Mouse (Mus musculus): ENCODE measurements around the gene Usp34. TPM values are rescaled to one million over a fixed set of nuclear protein-coding genes. Genes with fewer than 3 reads are reported as not detected.
"Not testable (repeated sequence)": the region's sequence is repeated elsewhere in the genome, so short reads cannot be mapped to it uniquely, and the experiment has no call there.

Usp34 gene
- total RNA-seq, 2 experiments from 2014 or later, result 39.3 to 48.5 TPM

DNA sequence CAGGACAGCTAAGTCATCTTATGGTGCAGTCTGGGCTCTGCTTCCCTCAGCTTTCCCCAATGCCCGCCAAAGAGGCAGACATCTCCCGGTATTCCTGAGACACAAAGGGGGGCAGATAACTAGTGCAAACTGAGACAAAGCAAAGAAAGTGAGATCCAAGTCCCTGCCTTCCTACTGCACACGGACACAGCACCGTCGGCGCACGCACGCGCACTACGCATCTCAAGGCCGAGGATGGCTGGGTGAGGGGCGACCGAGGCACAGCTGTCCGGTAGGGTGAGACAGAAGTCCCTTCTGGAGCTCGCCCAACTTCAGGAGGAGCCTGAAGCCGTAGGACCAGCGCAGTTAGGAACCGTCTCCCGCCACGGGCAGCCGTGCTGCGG is 190.6 kb downstream of the Usp34 start:
- ATAC-seq (ENCODE audit: poor library complexity, severe bottlenecking), result peak; percentile 33

DNA sequence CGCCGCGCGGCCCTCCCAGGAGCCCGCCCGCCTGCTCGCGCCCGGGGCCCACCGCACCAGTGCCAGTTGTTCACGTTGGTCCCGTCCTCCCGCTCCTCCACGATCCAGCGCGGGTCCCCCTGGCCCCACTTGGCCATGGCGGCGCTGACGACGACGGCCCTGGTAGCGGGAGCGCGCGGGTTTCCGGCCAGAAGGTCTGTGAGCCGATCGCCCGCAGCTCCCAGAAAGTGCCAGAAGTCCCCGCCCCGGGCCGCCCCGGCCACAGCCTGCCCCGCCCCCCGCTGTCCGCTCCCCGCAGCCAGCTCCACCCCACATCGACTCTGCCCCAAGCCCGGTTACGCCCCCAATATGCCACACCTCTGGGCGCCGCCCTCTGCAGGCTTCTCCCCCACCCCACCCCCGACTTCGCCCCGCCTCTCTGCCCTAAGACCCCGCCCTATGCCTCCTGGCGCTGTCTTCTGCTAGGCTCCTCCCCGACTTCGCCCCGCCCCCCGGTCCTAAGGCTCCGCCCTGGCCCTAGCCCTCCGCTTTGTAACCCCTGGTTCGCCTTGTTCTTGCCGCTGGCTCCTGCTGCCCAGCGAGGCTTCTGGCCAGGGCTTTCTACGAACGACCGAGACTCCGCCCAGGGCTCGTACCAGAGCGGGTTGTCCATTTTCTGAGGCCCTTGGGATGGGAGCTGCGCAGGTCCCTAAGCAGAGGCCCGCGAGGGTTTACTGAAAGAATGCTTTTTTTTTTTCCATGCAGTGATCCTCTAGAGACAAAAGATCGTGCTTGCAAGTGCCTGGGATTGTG is 191.2 kb downstream of the Usp34 start, which contains the start of gene Ahsa2:
TSS of gene Ahsa2 (minus strand) at position 313 of the 792 bp plus-strand sequence.
- ATAC-seq (ENCODE audit: poor library complexity, severe bottlenecking), result peak; percentile 93

DNA sequence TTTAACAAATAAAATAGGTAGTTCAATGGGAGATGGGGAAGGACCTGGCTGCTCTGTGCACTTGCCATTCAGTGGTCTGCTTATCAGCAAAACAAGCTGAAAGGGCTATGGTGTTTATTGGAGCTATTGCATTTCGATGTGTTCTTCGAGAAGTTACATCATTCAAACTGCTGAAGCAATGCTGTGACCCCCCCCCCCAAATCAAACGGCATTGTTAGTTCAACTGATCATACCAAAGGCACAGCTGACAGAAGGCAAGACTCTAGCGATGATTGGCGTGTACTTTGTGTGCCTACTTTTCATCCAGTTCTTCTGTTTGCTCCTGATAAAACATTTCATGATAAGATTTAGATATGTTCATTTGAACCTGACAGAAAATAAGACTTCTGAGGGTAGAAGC is 191.9 kb downstream of the Usp34 start:
- no peak for ATAC-seq (ENCODE audit: poor library complexity, severe bottlenecking)

DNA sequence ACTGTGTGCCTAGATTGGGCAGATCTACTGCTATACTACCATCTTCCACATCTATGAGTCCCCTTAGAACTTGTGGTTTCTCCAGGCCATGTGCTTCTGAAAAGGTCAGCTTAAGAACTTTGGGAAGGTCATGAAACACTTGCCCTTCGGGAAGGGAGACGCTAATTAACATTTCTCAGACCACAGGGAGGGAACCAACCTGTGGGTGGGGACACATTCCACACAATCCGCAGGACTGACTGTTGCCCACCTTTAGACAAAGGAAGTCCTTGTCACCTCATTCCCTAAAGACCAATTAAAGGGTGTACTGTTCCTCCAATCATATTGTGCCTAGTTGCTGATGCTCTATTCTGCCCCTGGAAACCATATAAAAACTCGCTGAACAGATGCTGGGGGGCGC is 198.1 kb downstream of the Usp34 start:
- not testable (repeated sequence) for ATAC-seq (ENCODE audit: poor library complexity, severe bottlenecking)

DNA sequence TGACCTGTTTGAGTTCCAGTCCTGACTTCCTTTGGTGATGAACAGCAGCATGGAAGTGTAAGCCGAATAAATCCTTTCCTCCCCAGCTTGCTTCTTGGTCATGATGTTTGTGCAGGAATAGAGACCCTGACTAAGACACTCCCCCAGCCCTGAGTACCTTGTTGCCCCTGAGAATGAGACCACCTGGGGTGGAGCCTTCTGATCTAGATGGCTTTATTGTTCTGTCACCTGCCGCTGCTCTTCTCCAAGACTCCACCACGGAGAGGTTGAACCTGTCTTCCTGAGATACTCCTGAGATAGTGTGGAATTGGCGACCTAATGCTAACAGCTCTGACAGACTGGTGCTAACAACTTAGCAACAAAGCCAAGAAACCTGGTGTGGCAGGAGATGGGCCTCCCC is 208.1 kb downstream of the Usp34 start:
- ATAC-seq (ENCODE audit: poor library complexity, severe bottlenecking), result not testable (repeated sequence)

DNA sequence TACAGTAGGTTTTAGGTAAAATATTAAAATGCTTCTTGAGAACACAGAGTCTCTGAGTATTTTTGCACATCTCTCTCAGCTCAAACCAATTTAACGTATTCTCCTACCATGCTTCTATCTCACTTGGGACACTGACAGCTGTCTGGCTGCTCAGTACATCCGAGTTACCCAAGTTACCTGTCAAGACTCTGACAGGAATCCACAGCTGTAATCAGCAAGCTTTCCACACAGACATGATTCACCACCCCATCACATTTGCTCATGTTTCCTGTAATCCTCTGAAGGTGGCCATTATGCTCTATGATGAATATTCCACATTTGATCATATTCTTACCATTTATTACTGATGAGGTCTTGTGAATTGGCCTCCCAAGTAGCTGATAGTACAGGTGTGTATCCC is 208.6 kb downstream of the Usp34 start:
- no peak for ATAC-seq (ENCODE audit: poor library complexity, severe bottlenecking)

DNA sequence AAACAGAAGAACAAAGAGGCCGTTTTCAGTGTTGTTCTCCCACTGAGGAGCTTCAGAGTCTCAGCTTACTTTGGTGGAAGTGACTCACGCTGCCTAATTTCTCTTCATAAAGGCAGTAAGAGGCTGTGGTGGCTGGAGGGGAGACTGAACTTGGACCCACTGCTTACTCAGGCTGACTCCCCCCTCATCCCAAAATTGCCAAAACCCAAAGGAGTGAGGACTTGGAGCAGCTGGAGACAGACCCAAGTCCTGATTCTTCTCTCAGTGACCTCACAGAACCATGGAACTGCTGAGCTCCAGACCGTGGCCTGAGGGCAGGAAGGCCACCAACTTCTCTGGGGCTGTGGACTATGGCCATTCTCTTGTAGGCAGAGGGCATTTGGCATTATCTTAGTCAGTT is 212.3 kb downstream of the Usp34 start:
- ATAC-seq (ENCODE audit: poor library complexity, severe bottlenecking), result no peak

DNA sequence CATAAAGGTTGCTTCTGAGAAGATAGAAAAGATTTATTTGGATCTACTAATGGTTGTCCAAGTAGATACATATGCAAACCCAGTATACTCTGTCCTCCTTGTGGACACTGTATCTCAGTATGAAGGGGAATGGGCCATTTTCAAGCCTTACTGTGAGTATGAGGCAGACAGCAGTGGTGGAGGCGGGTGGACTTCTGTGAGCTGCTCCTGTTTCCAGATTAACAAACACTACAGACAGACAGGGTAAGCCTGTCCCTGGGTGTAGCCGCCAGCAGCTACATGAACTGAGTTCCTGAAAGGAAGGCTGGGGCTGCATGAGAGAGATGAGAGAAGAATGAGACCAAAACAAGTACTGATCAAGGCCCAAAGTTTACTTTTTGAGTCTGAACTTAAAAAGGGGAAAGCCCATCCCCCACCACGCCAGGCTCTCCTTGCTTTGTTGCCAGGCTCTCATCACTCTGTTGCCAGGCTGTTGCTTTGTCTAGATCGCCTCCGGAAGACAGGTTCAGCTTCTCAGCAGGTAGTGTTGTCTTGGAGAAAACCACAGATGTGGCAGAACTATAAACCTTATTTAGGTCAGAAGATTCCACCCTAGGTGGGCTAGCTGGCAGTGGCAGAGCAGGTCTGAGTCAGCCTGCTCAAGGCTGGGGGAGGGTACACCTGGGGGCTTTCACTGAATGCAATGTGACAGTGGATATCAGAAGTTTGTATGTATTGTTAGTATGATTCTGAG is 213.9 kb downstream of the Usp34 start, which contains the start of gene 1700093K21Rik:
TSS of gene 1700093K21Rik (minus strand) at position 683 of the 733 bp plus-strand sequence.
- no peak for ATAC-seq (ENCODE audit: poor library complexity, severe bottlenecking)

DNA sequence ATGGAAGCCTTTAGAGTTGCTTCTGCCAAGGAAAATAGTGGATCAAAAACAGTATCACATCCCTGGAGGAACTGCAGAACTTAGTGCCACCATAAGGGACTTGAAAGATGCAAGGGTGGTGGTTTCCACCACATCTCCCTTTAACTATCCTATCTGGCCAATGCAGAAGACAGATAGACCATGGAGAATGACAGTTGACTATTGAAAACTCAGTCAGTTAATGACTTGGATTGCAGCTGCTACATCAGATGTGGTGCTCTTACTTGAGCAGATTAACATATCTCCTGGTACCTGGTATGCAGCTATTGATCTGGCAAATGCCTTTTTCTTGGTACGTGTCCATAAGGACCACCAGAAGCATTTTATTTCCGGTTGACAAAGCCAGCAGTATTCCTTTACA is 230.8 kb downstream of the Usp34 start:
- ATAC-seq (ENCODE audit: poor library complexity, severe bottlenecking), result no peak

Other genes with a start within 250 kb of the Usp34 start
- 102 and 115 TPM in 2 replicates for gene Xpo1, start 50.9 kb upstream of the Usp34 start, total RNA-seq (2015)
- gene Xpo1, start 50.9 kb upstream of the Usp34 start, total RNA-seq (2017), result 173 and 210 TPM in 2 replicates
- gene Ahsa2, start 191.1 kb downstream of the Usp34 start, total RNA-seq (2015), result 34.0 and 38.8 TPM in 2 replicates
- 24.6 and 32.3 TPM in 2 replicates for gene Ahsa2, start 191.1 kb downstream of the Usp34 start, total RNA-seq (2017)
- gene 1700093K21Rik, start 214.3 kb downstream of the Usp34 start, total RNA-seq (2015), result not detected in 2 replicates
- gene 1700093K21Rik, start 214.3 kb downstream of the Usp34 start, total RNA-seq (2017), result not detected in 2 replicates

Measured in megakaryocyte, adult 5-6 weeks (primary cell).